Mouse (Mus musculus): ENCODE measurements around the gene Nrf1. TPM values are rescaled to one million over a fixed set of nuclear protein-coding genes. Genes with fewer than 3 reads are reported as not detected.

The Nrf1 gene
- polyA plus RNA-seq, 1 experiment, result 26.2 TPM

DNA sequence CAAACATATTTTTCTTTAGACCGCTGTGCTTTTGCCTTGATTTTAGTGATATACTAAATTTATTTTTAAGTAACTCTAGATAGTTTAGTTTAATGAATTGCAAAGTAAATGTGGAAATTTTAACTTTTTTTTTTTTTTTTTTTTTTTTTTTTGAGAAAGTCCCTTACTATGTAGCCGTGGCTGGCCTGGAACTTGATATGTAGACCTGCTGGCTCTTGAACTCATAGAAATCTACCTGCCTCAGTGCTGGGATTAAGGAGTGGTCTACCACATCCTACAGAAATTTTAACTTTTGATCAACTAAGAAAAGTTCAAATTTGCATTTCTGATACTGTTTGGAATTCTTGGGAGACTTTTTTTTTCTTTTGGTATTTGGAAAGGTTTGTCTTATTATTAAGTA, 17.6 kb downstream of the Nrf1 start:
- H3K4me1 ChIP-seq (ENCODE audit: control insufficient read depth, insufficient read depth, low read length), result no peaks in the 10 kb centered on the region
- TF ChIP-seq POLR2A (IDR thresholded peaks at IDR 0.05; ENCODE audit: extremely low read depth, insufficient read depth, low read length) (no peak), CTCF (IDR thresholded peaks at IDR 0.05; ENCODE audit: extremely low read depth, insufficient read depth, low read length) (no peak)
- H3K27ac ChIP-seq (ENCODE audit: insufficient read depth, low read length), result no peak overlapping the region
- H3K4me3 ChIP-seq (ENCODE audit: insufficient read depth, low read length), result no peak overlapping the region

DNA sequence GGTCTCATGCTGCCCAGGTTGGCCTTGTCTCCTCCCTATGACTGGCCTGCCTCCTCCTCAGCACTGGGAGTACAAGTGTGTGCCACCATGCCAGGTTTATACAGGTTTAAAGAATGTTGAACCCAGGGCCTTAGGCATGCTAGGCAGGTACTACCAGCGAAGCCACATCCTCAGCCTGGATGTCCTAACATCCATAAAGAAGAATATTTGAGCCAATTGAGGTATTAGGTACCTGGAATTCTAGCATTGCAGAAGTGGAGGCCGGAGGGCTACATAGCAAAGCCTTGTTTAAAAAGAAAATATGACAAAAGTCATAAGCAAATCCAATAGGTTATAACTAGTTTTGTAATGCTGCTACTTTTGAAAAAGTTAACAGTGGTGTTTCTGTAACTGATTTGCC, 19.0 kb downstream of the Nrf1 start:
- no peak overlapping the region for H3K27ac ChIP-seq (ENCODE audit: insufficient read depth, low read length)
- TF ChIP-seq CTCF (IDR thresholded peaks at IDR 0.05; ENCODE audit: extremely low read depth, insufficient read depth, low read length), result no peak
- TF ChIP-seq POLR2A (IDR thresholded peaks at IDR 0.05; ENCODE audit: extremely low read depth, insufficient read depth, low read length), result no peak
- H3K4me1 ChIP-seq (ENCODE audit: control insufficient read depth, insufficient read depth, low read length), result no peaks in the 10 kb centered on the region
- H3K4me3 ChIP-seq (ENCODE audit: insufficient read depth, low read length), result no peak overlapping the region

DNA sequence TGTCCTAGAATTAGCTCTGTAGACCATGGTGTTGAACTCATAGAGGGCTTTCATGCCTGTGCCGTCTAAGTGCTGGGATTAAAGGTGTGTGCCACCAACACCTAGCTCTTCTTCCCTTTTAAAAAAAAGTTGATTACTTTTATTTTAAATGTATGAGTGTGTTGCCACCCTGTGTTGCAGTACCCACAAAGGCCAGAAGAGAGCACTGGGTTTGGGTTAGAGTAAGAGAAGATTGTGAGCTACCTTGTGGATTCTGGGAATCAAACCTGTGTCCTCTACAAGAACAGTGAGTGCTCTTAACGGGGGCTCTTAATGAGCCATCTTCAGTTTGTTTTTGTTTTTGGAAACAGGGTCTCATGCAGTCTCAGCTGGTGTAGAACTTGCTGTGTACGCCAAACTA, 24.7 kb downstream of the Nrf1 start:
- H3K4me3 ChIP-seq (ENCODE audit: insufficient read depth, low read length), result no peak overlapping the region
- no peaks in the 10 kb centered on the region for H3K4me1 ChIP-seq (ENCODE audit: control insufficient read depth, insufficient read depth, low read length)
- no peak for TF ChIP-seq POLR2A (IDR thresholded peaks at IDR 0.05; ENCODE audit: extremely low read depth, insufficient read depth, low read length)
- TF ChIP-seq CTCF (IDR thresholded peaks at IDR 0.05; ENCODE audit: extremely low read depth, insufficient read depth, low read length), result no peak
- H3K27ac ChIP-seq (ENCODE audit: insufficient read depth, low read length), result no peak overlapping the region

DNA sequence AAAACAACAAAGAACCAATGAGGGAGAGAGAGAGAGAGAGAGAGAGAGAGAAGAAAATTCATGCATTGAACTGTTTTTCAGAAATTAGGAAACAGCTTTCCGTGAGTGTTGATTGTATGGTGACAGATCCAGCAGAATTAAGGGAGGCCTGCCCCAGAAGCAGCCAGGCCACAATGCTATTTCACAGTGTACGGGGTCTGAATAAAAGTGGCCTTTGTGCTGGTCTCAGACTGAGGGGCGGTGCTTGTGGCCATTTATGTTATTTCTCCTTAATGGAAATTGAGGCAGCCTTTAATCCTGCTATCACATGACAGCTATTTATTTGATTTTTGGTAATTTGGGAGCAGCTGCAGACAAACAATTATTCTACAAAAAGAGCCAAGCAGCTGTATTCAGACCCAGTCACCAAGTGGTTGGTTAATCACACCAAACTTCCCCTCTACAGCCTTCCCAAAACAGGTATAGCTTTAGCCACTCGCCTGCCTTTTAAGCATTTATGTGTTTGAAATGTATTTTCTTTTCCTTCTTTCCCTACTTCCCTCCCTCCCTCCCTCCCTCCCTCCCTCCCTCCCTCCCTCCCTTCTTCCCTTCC, 31.2 kb downstream of the Nrf1 start:
- TF ChIP-seq POLR2A (IDR thresholded peaks at IDR 0.05; ENCODE audit: extremely low read depth, insufficient read depth, low read length) (no peak), CTCF (IDR thresholded peaks at IDR 0.05; ENCODE audit: extremely low read depth, insufficient read depth, low read length) (no peak)
- no peaks in the 10 kb centered on the region; the same call in 1 of the 2 replicates for H3K4me1 ChIP-seq (ENCODE audit: control insufficient read depth, insufficient read depth, low read length)
- H3K27ac ChIP-seq (ENCODE audit: insufficient read depth, low read length), result no peak overlapping the region
- no peak overlapping the region for H3K4me3 ChIP-seq (ENCODE audit: insufficient read depth, low read length)

DNA sequence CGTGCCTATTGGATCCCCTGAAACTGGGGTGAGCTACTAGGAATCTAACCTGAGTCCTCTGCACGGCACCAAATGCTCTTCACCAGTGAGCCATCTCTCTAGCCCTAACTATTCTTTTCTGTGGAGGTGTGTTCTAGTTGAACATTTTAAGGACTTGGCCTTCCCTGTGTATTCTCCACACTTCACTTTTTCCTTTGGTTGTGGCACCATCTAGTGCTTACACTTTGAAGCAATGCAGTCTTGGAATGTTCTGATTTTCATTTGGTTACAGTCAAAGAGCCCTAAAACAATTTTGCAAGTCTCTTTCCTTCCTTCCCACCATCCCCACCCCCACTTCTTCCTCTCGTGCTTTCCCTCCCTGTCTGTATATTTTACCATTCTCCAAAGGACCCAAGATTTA, 33.6 kb downstream of the Nrf1 start:
- TF ChIP-seq CTCF (IDR thresholded peaks at IDR 0.05; ENCODE audit: extremely low read depth, insufficient read depth, low read length) (peak; percentile 40; the same call in 1 of the 2 replicates), POLR2A (IDR thresholded peaks at IDR 0.05; ENCODE audit: extremely low read depth, insufficient read depth, low read length) (no peak)
- no peaks in the 10 kb centered on the region; the same call in 1 of the 2 replicates for H3K4me1 ChIP-seq (ENCODE audit: control insufficient read depth, insufficient read depth, low read length)
- no peak overlapping the region for H3K27ac ChIP-seq (ENCODE audit: insufficient read depth, low read length)
- H3K4me3 ChIP-seq (ENCODE audit: insufficient read depth, low read length), result no peak overlapping the region

DNA sequence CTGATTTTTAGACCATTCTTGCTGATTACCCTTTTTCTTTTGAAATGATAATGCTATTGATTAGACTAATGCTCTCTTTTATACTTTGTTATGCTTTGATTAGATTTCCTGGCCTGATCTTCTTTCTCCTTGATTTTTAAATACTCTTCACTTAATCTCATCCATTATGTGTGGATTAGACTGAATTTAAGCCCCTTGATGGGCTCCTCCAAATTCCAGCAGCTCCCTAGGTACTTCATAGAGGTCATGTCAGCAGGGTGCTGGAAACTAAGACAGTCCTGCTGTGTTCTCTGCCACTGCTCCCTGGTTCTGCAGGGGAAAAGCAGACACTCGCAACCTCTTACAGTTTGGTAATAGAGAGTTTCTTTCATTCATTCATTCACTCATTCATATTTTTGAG, 35.5 kb downstream of the Nrf1 start:
- TF ChIP-seq CTCF (IDR thresholded peaks at IDR 0.05; ENCODE audit: extremely low read depth, insufficient read depth, low read length) (no peak), POLR2A (IDR thresholded peaks at IDR 0.05; ENCODE audit: extremely low read depth, insufficient read depth, low read length) (no peak)
- H3K4me3 ChIP-seq (ENCODE audit: insufficient read depth, low read length), result no peak overlapping the region
- no peaks in the 10 kb centered on the region; the same call in 1 of the 2 replicates for H3K4me1 ChIP-seq (ENCODE audit: control insufficient read depth, insufficient read depth, low read length)
- no peak overlapping the region for H3K27ac ChIP-seq (ENCODE audit: insufficient read depth, low read length)

DNA sequence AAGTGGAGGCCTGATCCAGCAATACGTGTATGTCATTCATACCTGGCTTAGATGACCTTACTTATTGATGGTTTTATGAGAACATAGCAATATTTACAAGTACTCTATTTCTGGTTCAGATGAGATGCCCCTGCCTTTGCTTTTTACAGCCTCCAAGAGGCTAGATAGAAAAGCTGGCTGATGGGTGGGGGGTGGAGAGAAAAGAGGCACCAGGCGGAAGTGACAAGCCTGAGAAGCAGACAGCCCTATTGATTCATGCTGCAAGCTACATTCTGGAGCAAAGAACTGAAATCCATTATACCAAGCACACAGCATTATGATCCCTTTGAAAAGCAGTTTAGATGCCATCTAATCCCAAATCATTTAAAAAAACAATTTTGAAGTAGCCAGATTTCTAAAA, 37.6 kb downstream of the Nrf1 start:
- no peaks in the 10 kb centered on the region; the same call in 1 of the 2 replicates for H3K4me1 ChIP-seq (ENCODE audit: control insufficient read depth, insufficient read depth, low read length)
- no peak overlapping the region for H3K4me3 ChIP-seq (ENCODE audit: insufficient read depth, low read length)
- no peak overlapping the region for H3K27ac ChIP-seq (ENCODE audit: insufficient read depth, low read length)
- TF ChIP-seq POLR2A (IDR thresholded peaks at IDR 0.05; ENCODE audit: extremely low read depth, insufficient read depth, low read length) (no peak), CTCF (IDR thresholded peaks at IDR 0.05; ENCODE audit: extremely low read depth, insufficient read depth, low read length) (no peak)

DNA sequence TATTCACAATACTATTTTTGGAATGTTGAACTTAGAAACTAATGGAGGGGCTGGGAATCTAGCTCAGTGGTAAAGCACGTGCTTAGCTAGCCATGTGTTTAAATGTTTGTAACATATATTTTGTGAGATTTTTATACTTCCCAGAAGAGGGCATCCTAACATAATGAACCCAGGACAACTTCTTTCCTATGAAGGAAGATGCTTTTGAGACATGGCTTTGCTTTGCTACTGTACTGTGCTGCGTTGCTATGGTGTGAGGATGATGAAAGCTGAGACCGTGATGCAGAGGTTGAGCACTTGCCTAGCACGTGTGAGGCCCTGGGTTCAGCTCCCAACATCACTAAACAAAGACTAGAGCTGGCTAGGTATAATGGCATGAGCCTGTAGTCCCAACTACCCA, 43.4 kb downstream of the Nrf1 start:
- H3K27ac ChIP-seq (ENCODE audit: insufficient read depth, low read length), result no peak overlapping the region
- no peak overlapping the region for H3K4me3 ChIP-seq (ENCODE audit: insufficient read depth, low read length)
- TF ChIP-seq POLR2A (IDR thresholded peaks at IDR 0.05; ENCODE audit: extremely low read depth, insufficient read depth, low read length) (no peak), CTCF (IDR thresholded peaks at IDR 0.05; ENCODE audit: extremely low read depth, insufficient read depth, low read length) (0 out of 2 replicates have a peak, but pooled peaks have one; percentile 10)
- H3K4me1 ChIP-seq (ENCODE audit: control insufficient read depth, insufficient read depth, low read length), result no peaks in the 10 kb centered on the region

DNA sequence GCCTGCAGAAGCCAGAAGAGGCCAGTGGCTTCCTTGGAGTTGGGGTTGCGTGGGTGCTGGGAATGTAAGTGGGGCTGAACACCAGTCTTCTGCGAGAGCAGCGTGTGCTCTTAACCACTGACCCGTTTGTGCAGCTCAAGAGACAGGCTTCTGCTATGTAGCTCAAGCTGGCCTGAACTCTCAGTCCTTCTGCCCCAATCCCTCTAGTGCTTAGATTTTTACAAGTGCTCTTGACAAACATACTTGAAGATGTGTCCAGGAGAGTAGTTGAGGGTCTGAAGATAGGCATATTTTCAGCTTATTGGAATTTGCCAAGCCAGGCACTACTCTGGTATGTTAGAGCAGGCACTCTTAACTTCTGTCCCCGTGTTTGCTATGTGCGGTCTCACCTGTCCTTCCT, 45.0 kb downstream of the Nrf1 start:
- TF ChIP-seq CTCF (IDR thresholded peaks at IDR 0.05; ENCODE audit: extremely low read depth, insufficient read depth, low read length) (no peak), POLR2A (IDR thresholded peaks at IDR 0.05; ENCODE audit: extremely low read depth, insufficient read depth, low read length) (no peak)
- no peaks in the 10 kb centered on the region for H3K4me1 ChIP-seq (ENCODE audit: control insufficient read depth, insufficient read depth, low read length)
- no peak overlapping the region for H3K4me3 ChIP-seq (ENCODE audit: insufficient read depth, low read length)
- no peak overlapping the region for H3K27ac ChIP-seq (ENCODE audit: insufficient read depth, low read length)

DNA sequence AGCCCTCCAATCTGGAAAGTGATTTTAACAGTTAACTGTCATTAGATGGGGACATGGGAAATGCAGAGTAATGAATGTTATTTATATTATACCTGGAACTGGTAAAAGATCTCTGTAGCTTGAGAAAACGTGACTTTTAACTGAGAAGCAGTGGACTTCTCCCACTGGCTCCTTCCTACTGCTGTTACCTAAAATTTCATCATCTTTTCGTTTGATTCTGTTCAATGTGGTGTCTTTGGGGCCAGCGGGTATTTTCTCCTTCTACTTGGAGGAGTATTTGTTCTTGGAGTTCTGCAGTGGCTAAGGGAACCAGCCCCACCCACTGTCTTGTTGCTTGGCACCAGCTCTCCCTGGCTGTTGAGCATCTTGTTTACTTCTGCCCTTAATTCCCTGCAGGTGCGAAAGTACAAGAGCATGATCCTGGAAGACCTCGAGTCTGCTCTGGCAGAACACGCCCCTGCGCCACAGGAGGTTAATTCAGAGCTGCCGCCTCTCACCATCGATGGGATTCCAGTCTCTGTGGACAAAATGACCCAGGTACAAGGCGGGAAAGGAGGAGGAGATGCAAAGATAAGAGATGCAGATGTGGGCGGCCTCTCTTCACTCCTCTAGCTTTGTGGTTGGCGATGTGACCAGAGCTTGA, 54.1 kb downstream of the Nrf1 start:
- TF ChIP-seq CTCF (IDR thresholded peaks at IDR 0.05; ENCODE audit: extremely low read depth, insufficient read depth, low read length) (no peak), POLR2A (IDR thresholded peaks at IDR 0.05; ENCODE audit: extremely low read depth, insufficient read depth, low read length) (no peak)
- Histone ChIP-seq H3K27ac (ENCODE audit: insufficient read depth, low read length) (no peak overlapping the region), H3K4me3 (ENCODE audit: insufficient read depth, low read length) (no peak overlapping the region), H3K4me1 (ENCODE audit: control insufficient read depth, insufficient read depth, low read length) (no peaks in the 10 kb centered on the region)
